Mouse (Mus musculus) right cerebral cortex, postnatal 10 days (tissue): ENCODE results near the gene H2-Oa.
A peak's percentile ranks its signal among the peaks of the same experiment; 100 is the strongest.

Source experiments
- DNase-seq, 2 experiments: peaks; one replicate each; pipeline ENCODE4 v3.0.0; 2021; ENCODE audit warnings: low spot score in 2 of 2

H2-Oa gene

GRCm38 (mm10) chr17:34092197-34092875, at the start of gene H2-Oa:
Gene H2-Oa (plus strand): TSS chr17:34092340.
- DNase-seq = no peak

GRCm38 (mm10) chr17:34045941-34046340, 46.2 kb upstream of the H2-Oa start:
- no peak for DNase-seq

- DNase-seq = no peak
Measured at GRCm38 (mm10) chr17:34047404-34048050, 44.6 kb upstream of the H2-Oa start.

- no peak for DNase-seq
Measured at GRCm38 (mm10) chr17:34057224-34057623, 34.9 kb upstream of the H2-Oa start.

- DNase-seq = no peak
Measured at GRCm38 (mm10) chr17:34068864-34069263, 23.3 kb upstream of the H2-Oa start.

- DNase-seq = no peak
Measured at GRCm38 (mm10) chr17:34072091-34072490, 20.0 kb upstream of the H2-Oa start.

GRCm38 (mm10) chr17:34075271-34075670, 16.9 kb upstream of the H2-Oa start:
- peak; percentile 68 to 82 for DNase-seq

GRCm38 (mm10) chr17:34077549-34077948, 14.6 kb upstream of the H2-Oa start:
- peak; percentile 71 to 85 for DNase-seq

- DNase-seq = no peak
Measured at GRCm38 (mm10) chr17:34078148-34078547, 14.0 kb upstream of the H2-Oa start.

- no peak for DNase-seq
Measured at GRCm38 (mm10) chr17:34079002-34079401, 13.1 kb upstream of the H2-Oa start.

- peak; percentile 51 to 78 for DNase-seq
Measured at GRCm38 (mm10) chr17:34079621-34080020, 12.5 kb upstream of the H2-Oa start.

GRCm38 (mm10) chr17:34083104-34083503, 9.0 kb upstream of the H2-Oa start:
- no peak for DNase-seq

GRCm38 (mm10) chr17:34087386-34087785, 4.8 kb upstream of the H2-Oa start:
- no peak for DNase-seq

- DNase-seq = no peak
Measured at GRCm38 (mm10) chr17:34088124-34088523, 4.0 kb upstream of the H2-Oa start.

- no peak for DNase-seq
Measured at GRCm38 (mm10) chr17:34090923-34091322, 1.2 kb upstream of the H2-Oa start.

GRCm38 (mm10) chr17:34093199-34093874, 1.2 kb downstream of the H2-Oa start:
- no peak for DNase-seq

GRCm38 (mm10) chr17:34094283-34095035, 2.3 kb downstream of the H2-Oa start:
- no peak for DNase-seq

- DNase-seq = no peak
Measured at GRCm38 (mm10) chr17:34096497-34097010, 4.4 kb downstream of the H2-Oa start.

GRCm38 (mm10) chr17:34097272-34097671, 5.1 kb downstream of the H2-Oa start:
- DNase-seq = no peak

GRCm38 (mm10) chr17:34098709-34099479, 6.8 kb downstream of the H2-Oa start:
- no peak for DNase-seq

- DNase-seq = no peak
Measured at GRCm38 (mm10) chr17:34099531-34099930, 7.4 kb downstream of the H2-Oa start.
